Mouse (Mus musculus): Measurements from ENCODE around the gene Ncapg2. TPM values are rescaled to one million over a fixed set of nuclear protein-coding genes. Genes with fewer than 3 reads are reported as not detected.

Ncapg2 gene
- polyA plus RNA-seq, 1 experiment from 2014 or later = 49.7 TPM

GRCm38 (mm10) chr12:116404012-116404679, 1.1 kb upstream of the Ncapg2 start:
- H3K36me3 ChIP-seq = peaks cover 34% of the 10 kb centered on the region
- H3K27me3 ChIP-seq = no peaks in the 10 kb centered on the region
- H3K4me2 ChIP-seq = peak overlapping the region; percentile 83
- 95% methylated on average over 18 of the region's 18 CpGs for WGBS
- ATAC-seq (ENCODE audit: borderline replicate concordance, extremely low read depth, low FRiP score, low TSS enrichment) = no peak
- H3K4me3 ChIP-seq = peak overlapping the region; percentile 89
- H3K9me3 ChIP-seq = peaks cover 7% of the 10 kb centered on the region; the same call in 1 of the 2 replicates
- H3K9ac ChIP-seq = no peak overlapping the region; the same call in 1 of the 2 replicates
- H3K27ac ChIP-seq = no peak overlapping the region
- H3K4me1 ChIP-seq = peaks cover 8% of the 10 kb centered on the region; the same call in 1 of the 2 replicates

- H3K9ac ChIP-seq = peak overlapping the region; percentile 91
- H3K4me1 ChIP-seq = peaks cover 8% of the 10 kb centered on the region; the same call in 1 of the 2 replicates
- H3K4me3 ChIP-seq = peak overlapping the region; percentile 89
- no peaks in the 10 kb centered on the region for H3K27me3 ChIP-seq
- H3K27ac ChIP-seq = peak overlapping the region; percentile 77
- WGBS = 4% methylated on average over 8 of the region's 8 CpGs
- H3K36me3 ChIP-seq = peaks cover 49% of the 10 kb centered on the region
- ATAC-seq (ENCODE audit: borderline replicate concordance, extremely low read depth, low FRiP score, low TSS enrichment) = no peak
- H3K4me2 ChIP-seq = peak overlapping the region; percentile 83
- peaks cover 7% of the 10 kb centered on the region; the same call in 1 of the 2 replicates for H3K9me3 ChIP-seq
These were observed 594 bp downstream of the Ncapg2 start for GRCm38 (mm10) chr12:116405836-116406155.

GRCm38 (mm10) chr12:116407883-116408282, 2.7 kb downstream of the Ncapg2 start:
- 94% methylated on average over 5 of the region's 5 CpGs for WGBS

GRCm38 (mm10) chr12:116414941-116415340, 9.7 kb downstream of the Ncapg2 start:
- no peak for ATAC-seq (ENCODE audit: borderline replicate concordance, extremely low read depth, low FRiP score, low TSS enrichment)
- peaks cover 58% of the 10 kb centered on the region for H3K36me3 ChIP-seq
- no peaks in the 10 kb centered on the region for H3K9me3 ChIP-seq
- H3K9ac ChIP-seq = no peak overlapping the region
- no peak overlapping the region for H3K4me3 ChIP-seq
- WGBS = 86% methylated on average over 4 of the region's 4 CpGs
- H3K27me3 ChIP-seq = no peaks in the 10 kb centered on the region
- no peaks in the 10 kb centered on the region for H3K4me1 ChIP-seq
- no peak overlapping the region for H3K4me2 ChIP-seq
- H3K27ac ChIP-seq = no peak overlapping the region

More at GRCm38 (mm10) chr12:116407883-116408282, 2.7 kb downstream of the Ncapg2 start:
- no peak overlapping the region for H3K4me2 ChIP-seq
- H3K4me3 ChIP-seq = no peak overlapping the region
- H3K27ac ChIP-seq = no peak overlapping the region
- H3K4me1 ChIP-seq = peaks cover 8% of the 10 kb centered on the region; the same call in 1 of the 2 replicates
- no peak overlapping the region for H3K9ac ChIP-seq
- peaks cover 7% of the 10 kb centered on the region; the same call in 1 of the 2 replicates for H3K9me3 ChIP-seq
- no peaks in the 10 kb centered on the region for H3K27me3 ChIP-seq
- peaks cover 48% of the 10 kb centered on the region for H3K36me3 ChIP-seq
- ATAC-seq (ENCODE audit: borderline replicate concordance, extremely low read depth, low FRiP score, low TSS enrichment) = no peak

- no peak overlapping the region for H3K27ac ChIP-seq
- no peak overlapping the region for H3K4me2 ChIP-seq
- no peak overlapping the region for H3K4me3 ChIP-seq
- 86% methylated on average over 1 of the region's 1 CpGs for WGBS
- no peak for ATAC-seq (ENCODE audit: borderline replicate concordance, extremely low read depth, low FRiP score, low TSS enrichment)
- H3K36me3 ChIP-seq = peaks cover 51% of the 10 kb centered on the region
- H3K4me1 ChIP-seq = no peaks in the 10 kb centered on the region
- no peak overlapping the region for H3K9ac ChIP-seq
- no peaks in the 10 kb centered on the region for H3K9me3 ChIP-seq
- H3K27me3 ChIP-seq = no peaks in the 10 kb centered on the region
These were observed 11.3 kb downstream of the Ncapg2 start for GRCm38 (mm10) chr12:116416514-116416913.

GRCm38 (mm10) chr12:116421656-116422055, 16.5 kb downstream of the Ncapg2 start:
- Histone ChIP-seq H3K4me3 (no peak overlapping the region), H3K9me3 (no peaks in the 10 kb centered on the region), H3K27me3 (no peaks in the 10 kb centered on the region), H3K27ac (no peak overlapping the region), H3K36me3 (peaks cover 60% of the 10 kb centered on the region), H3K4me2 (no peak overlapping the region), H3K4me1 (no peaks in the 10 kb centered on the region), H3K9ac (no peak overlapping the region)
- no peak for ATAC-seq (ENCODE audit: borderline replicate concordance, extremely low read depth, low FRiP score, low TSS enrichment)
- 77% methylated on average over 2 of the region's 2 CpGs for WGBS

GRCm38 (mm10) chr12:116425392-116425791, 20.2 kb downstream of the Ncapg2 start:
- Histone ChIP-seq H3K9ac (no peak overlapping the region), H3K27me3 (no peaks in the 10 kb centered on the region), H3K4me2 (no peak overlapping the region), H3K36me3 (peaks cover 65% of the 10 kb centered on the region), H3K27ac (no peak overlapping the region), H3K4me3 (no peak overlapping the region), H3K4me1 (no peaks in the 10 kb centered on the region), H3K9me3 (no peaks in the 10 kb centered on the region)
- no peak for ATAC-seq (ENCODE audit: borderline replicate concordance, extremely low read depth, low FRiP score, low TSS enrichment)
- WGBS = 78% methylated on average over 2 of the region's 2 CpGs

GRCm38 (mm10) chr12:116433742-116434141, 28.5 kb downstream of the Ncapg2 start:
- Histone ChIP-seq H3K36me3 (peaks cover 45% of the 10 kb centered on the region), H3K4me1 (no peaks in the 10 kb centered on the region), H3K9me3 (no peaks in the 10 kb centered on the region), H3K4me3 (no peak overlapping the region), H3K27me3 (no peaks in the 10 kb centered on the region), H3K27ac (no peak overlapping the region), H3K4me2 (no peak overlapping the region), H3K9ac (no peak overlapping the region)
- no peak for ATAC-seq (ENCODE audit: borderline replicate concordance, extremely low read depth, low FRiP score, low TSS enrichment)
- 84% methylated on average over 2 of the region's 2 CpGs for WGBS

- peaks cover 49% of the 10 kb centered on the region for H3K36me3 ChIP-seq
- H3K27ac ChIP-seq = no peak overlapping the region
- H3K4me1 ChIP-seq = no peaks in the 10 kb centered on the region
- H3K27me3 ChIP-seq = no peaks in the 10 kb centered on the region
- 90% methylated on average over 2 of the region's 2 CpGs for whole genome bisulfite sequencing
- H3K9me3 ChIP-seq = no peaks in the 10 kb centered on the region
- H3K4me2 ChIP-seq = no peak overlapping the region
- no peak overlapping the region for H3K4me3 ChIP-seq
- ATAC-seq (ENCODE audit: borderline replicate concordance, extremely low read depth, low FRiP score, low TSS enrichment) = no peak
- no peak overlapping the region for H3K9ac ChIP-seq
These were observed 30.0 kb downstream of the Ncapg2 start for GRCm38 (mm10) chr12:116435232-116435631.

GRCm38 (mm10) chr12:116436125-116436524, 30.9 kb downstream of the Ncapg2 start:
- Histone ChIP-seq H3K9ac (no peak overlapping the region), H3K4me3 (no peak overlapping the region), H3K4me1 (no peaks in the 10 kb centered on the region), H3K4me2 (no peak overlapping the region), H3K36me3 (peaks cover 51% of the 10 kb centered on the region), H3K9me3 (no peaks in the 10 kb centered on the region), H3K27ac (no peak overlapping the region), H3K27me3 (no peaks in the 10 kb centered on the region)
- 88% methylated on average over 3 of the region's 3 CpGs for WGBS
- ATAC-seq (ENCODE audit: borderline replicate concordance, extremely low read depth, low FRiP score, low TSS enrichment) = no peak

- no peaks in the 10 kb centered on the region for H3K27me3 ChIP-seq
- H3K9me3 ChIP-seq = no peaks in the 10 kb centered on the region
- peaks cover 66% of the 10 kb centered on the region for H3K36me3 ChIP-seq
- WGBS = 86% methylated on average over 5 of the region's 5 CpGs
- H3K4me3 ChIP-seq = no peak overlapping the region
- no peak overlapping the region for H3K27ac ChIP-seq
- no peak overlapping the region for H3K4me2 ChIP-seq
- H3K4me1 ChIP-seq = no peaks in the 10 kb centered on the region
- no peak for ATAC-seq (ENCODE audit: borderline replicate concordance, extremely low read depth, low FRiP score, low TSS enrichment)
- no peak overlapping the region for H3K9ac ChIP-seq
These were observed 33.4 kb downstream of the Ncapg2 start for GRCm38 (mm10) chr12:116438591-116438990.

GRCm38 (mm10) chr12:116442184-116442583, 37.0 kb downstream of the Ncapg2 start:
- H3K4me3 ChIP-seq = no peak overlapping the region
- 90% methylated on average over 3 of the region's 3 CpGs for WGBS
- H3K27me3 ChIP-seq = no peaks in the 10 kb centered on the region
- H3K27ac ChIP-seq = no peak overlapping the region
- no peaks in the 10 kb centered on the region for H3K4me1 ChIP-seq
- H3K9me3 ChIP-seq = no peaks in the 10 kb centered on the region
- no peak overlapping the region for H3K9ac ChIP-seq
- ATAC-seq (ENCODE audit: borderline replicate concordance, extremely low read depth, low FRiP score, low TSS enrichment) = no peak
- H3K36me3 ChIP-seq = peaks cover 73% of the 10 kb centered on the region
- H3K4me2 ChIP-seq = no peak overlapping the region
